Mouse (Mus musculus): ENCODE measurements around the gene Hist1h2bb. TPM values are rescaled to one million over a fixed set of nuclear protein-coding genes. Genes with fewer than 3 reads are reported as not detected.
"Not testable (repeated sequence)": the region's sequence is repeated elsewhere in the genome, so short reads cannot be mapped to it uniquely, and the experiment has no call there.

Gene Hist1h2bb
- polyA plus RNA-seq, 1 experiment: 11.5 TPM

DNA sequence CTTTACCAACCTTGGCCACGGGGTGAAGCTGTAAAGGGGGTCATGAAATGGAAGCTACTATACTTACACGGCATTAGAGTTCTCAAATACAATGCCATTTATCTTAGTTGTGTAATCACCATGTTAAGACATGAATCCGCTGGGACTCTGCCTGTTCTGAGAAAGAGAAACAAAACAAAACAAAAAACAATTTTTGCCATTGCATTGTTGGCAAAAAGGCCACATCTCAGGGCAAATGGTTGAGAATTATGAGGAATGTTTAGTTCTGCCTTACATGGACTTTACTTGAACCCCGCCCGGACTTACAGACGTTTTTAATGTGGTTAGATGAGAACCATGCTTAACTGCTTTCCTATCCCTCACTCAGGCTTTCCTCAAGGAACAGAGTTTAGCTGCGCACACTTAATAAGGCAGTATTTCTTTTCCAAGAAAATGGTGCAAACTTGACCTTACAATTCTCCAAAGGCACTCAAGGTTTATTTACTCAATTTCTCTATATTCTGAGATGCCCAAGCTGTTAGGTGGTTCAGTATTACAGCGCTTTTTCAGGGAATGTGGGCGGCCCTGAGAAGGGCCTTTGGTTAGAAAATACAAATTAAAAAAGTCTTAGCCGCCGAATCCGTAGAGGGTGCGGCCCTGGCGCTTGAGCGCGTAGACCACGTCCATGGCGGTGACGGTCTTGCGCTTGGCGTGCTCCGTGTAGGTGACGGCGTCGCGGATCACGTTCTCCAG lies 13.9 kb downstream of the Hist1h2bb start:
- H3K4me1 ChIP-seq (ENCODE audit: control insufficient read depth, insufficient read depth, low read length): no peaks in the 10 kb centered on the region
- TF ChIP-seq EP300 (IDR thresholded peaks at IDR 0.05; ENCODE audit: insufficient read depth, low read depth, low read length) (no peak), POLR2A (IDR thresholded peaks at IDR 0.05; ENCODE audit: insufficient read depth, low read length) (peak; percentile 43)
- H3K27me3 ChIP-seq (ENCODE audit: control insufficient read depth, insufficient read depth, low read length, poor library complexity, severe bottlenecking): no peaks in the 10 kb centered on the region
- peak overlapping the region; percentile 99 for H3K27ac ChIP-seq (ENCODE audit: insufficient read depth, low read length)
- no peaks in the 10 kb centered on the region for H3K9me3 ChIP-seq (replicated peaks; ENCODE audit: control insufficient read depth, insufficient read depth, low read length, poor library complexity, severe bottlenecking)
- H3K9ac ChIP-seq (ENCODE audit: low read depth, poor library complexity, severe bottlenecking): peak overlapping the region; percentile 99
- H3K4me3 ChIP-seq (ENCODE audit: low read depth, low read length): peak overlapping the region; percentile 66
- H3K36me3 ChIP-seq (ENCODE audit: control insufficient read depth, insufficient read depth, low read length, poor library complexity, severe bottlenecking): no peaks in the 10 kb centered on the region

DNA sequence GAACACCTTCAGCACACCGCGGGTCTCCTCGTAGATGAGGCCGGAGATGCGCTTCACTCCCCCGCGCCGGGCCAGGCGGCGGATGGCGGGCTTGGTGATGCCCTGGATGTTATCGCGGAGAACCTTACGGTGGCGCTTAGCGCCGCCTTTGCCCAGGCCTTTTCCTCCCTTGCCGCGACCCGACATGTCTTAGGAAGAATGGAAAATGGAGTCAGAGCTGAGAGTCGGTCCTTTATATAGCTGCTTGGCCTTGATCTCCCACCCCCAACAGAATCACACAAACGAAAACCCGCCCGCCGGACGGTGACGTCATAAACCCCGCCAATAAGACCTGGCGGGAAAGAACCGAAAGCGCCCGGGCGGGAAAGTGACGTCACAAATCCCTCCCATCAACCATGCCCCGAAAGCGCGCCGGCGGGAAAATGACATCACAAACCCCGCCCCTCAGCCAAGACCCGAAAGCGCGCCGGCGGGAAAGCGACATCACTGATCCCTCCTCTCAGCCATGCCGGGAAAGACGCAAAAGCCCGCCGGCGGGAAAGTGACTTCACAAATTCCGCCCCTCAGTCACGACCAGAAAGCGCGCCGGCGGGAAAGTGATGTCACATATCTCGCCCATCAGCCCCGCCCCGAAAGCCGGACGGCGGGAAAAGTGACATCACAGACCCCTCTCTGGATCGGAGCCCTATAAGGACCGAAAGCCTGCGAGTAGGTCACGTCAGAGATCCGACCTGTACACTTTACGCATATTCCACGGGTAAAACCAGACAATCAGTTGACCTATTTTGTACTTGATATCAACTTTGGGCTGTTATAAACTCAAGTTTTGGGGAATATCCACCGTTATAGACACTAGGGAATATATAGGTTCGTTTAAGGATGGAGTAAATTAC lies 14.7 kb downstream of the Hist1h2bb start, which contains the start of gene Hist1h4a:
Gene Hist1h4a, minus strand, starts transcription at position 259 of the 893 bp plus-strand sequence.
- H3K4me3 ChIP-seq (ENCODE audit: low read depth, low read length): peak within 1 kb of the TSS; percentile 98
- no peaks in the 10 kb centered on the region for H3K36me3 ChIP-seq (ENCODE audit: control insufficient read depth, insufficient read depth, low read length, poor library complexity, severe bottlenecking)
- H3K9me3 ChIP-seq (replicated peaks; ENCODE audit: control insufficient read depth, insufficient read depth, low read length, poor library complexity, severe bottlenecking): no peaks in the 10 kb centered on the region
- H3K4me1 ChIP-seq (ENCODE audit: control insufficient read depth, insufficient read depth, low read length): no peaks in the 10 kb centered on the region
- TF ChIP-seq EP300 (IDR thresholded peaks at IDR 0.05; ENCODE audit: insufficient read depth, low read depth, low read length): peak; percentile 23; the same call in 1 of the 2 replicates
- peak; percentile 99 for TF ChIP-seq POLR2A (IDR thresholded peaks at IDR 0.05; ENCODE audit: insufficient read depth, low read length)
- TF ChIP-seq CTCF (IDR thresholded peaks at IDR 0.05; ENCODE audit: low read depth, low read length): no peak
- no peaks in the 10 kb centered on the region for H3K27me3 ChIP-seq (ENCODE audit: control insufficient read depth, insufficient read depth, low read length, poor library complexity, severe bottlenecking)
- peak within 1 kb of the TSS; percentile 99 for H3K27ac ChIP-seq (ENCODE audit: insufficient read depth, low read length)
- peak within 1 kb of the TSS; percentile 99 for H3K9ac ChIP-seq (ENCODE audit: low read depth, poor library complexity, severe bottlenecking)

DNA sequence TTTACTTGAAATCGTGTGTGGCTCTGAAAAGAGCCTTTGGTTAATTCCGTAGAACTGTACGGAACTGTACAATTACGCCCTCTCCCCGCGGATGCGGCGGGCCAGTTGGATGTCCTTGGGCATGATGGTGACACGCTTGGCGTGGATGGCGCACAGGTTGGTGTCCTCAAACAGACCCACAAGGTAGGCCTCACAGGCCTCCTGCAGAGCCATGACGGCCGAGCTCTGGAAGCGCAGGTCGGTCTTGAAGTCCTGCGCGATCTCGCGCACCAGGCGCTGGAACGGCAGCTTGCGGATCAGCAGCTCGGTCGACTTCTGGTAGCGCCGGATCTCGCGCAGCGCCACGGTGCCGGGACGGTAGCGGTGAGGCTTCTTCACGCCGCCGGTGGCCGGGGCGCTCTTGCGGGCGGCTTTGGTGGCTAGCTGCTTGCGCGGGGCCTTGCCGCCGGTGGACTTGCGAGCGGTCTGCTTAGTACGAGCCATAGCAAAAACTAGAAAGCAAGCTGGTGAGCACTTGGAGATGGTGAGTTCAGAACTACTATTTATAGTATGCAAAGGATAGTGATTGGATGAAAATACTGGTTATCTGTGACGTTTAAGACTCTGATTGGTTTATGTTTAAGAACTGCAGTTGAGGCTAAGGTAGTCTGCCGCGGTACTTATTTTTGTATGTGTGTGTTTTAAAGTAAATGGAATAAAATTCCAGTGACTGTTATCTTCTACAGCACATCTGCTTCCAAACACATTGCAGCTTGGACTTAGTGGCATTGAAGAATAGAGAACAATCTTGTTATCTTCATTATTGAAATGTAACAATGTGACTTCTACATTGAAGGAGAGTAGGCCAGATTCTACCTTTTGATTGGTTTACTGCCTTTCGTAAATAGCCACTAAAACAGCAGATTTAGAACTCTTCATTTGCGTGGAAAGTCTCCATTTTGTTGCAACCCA lies 15.6 kb downstream of the Hist1h2bb start, which contains the start of gene Hist1h3a:
Gene Hist1h3a, minus strand, starts transcription at position 516 of the 951 bp plus-strand sequence.
- H3K4me1 ChIP-seq (ENCODE audit: control insufficient read depth, insufficient read depth, low read length); H3K9me3 ChIP-seq (replicated peaks; ENCODE audit: control insufficient read depth, insufficient read depth, low read length, poor library complexity, severe bottlenecking); H3K27me3 ChIP-seq (ENCODE audit: control insufficient read depth, insufficient read depth, low read length, poor library complexity, severe bottlenecking); H3K36me3 ChIP-seq (ENCODE audit: control insufficient read depth, insufficient read depth, low read length, poor library complexity, severe bottlenecking): not testable (repeated sequence)
- peak; percentile 96 for TF ChIP-seq POLR2A (IDR thresholded peaks at IDR 0.05; ENCODE audit: insufficient read depth, low read length)
- H3K9ac ChIP-seq (ENCODE audit: low read depth, poor library complexity, severe bottlenecking): peak within 1 kb of the TSS; percentile 93
- peak within 1 kb of the TSS; percentile 99 for H3K27ac ChIP-seq (ENCODE audit: insufficient read depth, low read length)
- H3K4me3 ChIP-seq (ENCODE audit: low read depth, low read length): peak within 1 kb of the TSS; percentile 98

- Histone ChIP-seq H3K4me3 (ENCODE audit: low read depth, low read length) (peak overlapping the region; percentile 59), H3K4me1 (ENCODE audit: control insufficient read depth, insufficient read depth, low read length) (no peaks in the 10 kb centered on the region)
- TF ChIP-seq EP300 (IDR thresholded peaks at IDR 0.05; ENCODE audit: insufficient read depth, low read depth, low read length) (no peak), CTCF (IDR thresholded peaks at IDR 0.05; ENCODE audit: low read depth, low read length) (no peak), POLR2A (IDR thresholded peaks at IDR 0.05; ENCODE audit: insufficient read depth, low read length) (no peak)
These were observed 16.7 kb downstream of the Hist1h2bb start for GRCm38 (mm10) chr13:23763242-23763585.

GRCm38 (mm10) chr13:23763586-23764323 lies 17.2 kb downstream of the Hist1h2bb start, which contains the start of gene Hist1h1a:
Hist1h1a (plus strand) TSS chr13:23763666.
- peak within 1 kb of the TSS; percentile 90 for H3K27ac ChIP-seq (ENCODE audit: insufficient read depth, low read length)
- peak; percentile 99 for TF ChIP-seq POLR2A (IDR thresholded peaks at IDR 0.05; ENCODE audit: insufficient read depth, low read length)
- TF ChIP-seq CTCF (IDR thresholded peaks at IDR 0.05; ENCODE audit: low read depth, low read length): no peak
- TF ChIP-seq EP300 (IDR thresholded peaks at IDR 0.05; ENCODE audit: insufficient read depth, low read depth, low read length): no peak
- H3K9ac ChIP-seq (ENCODE audit: low read depth, poor library complexity, severe bottlenecking): peak within 1 kb of the TSS; percentile 97
- H3K27me3 ChIP-seq (ENCODE audit: control insufficient read depth, insufficient read depth, low read length, poor library complexity, severe bottlenecking): no peaks in the 10 kb centered on the region
- peak within 1 kb of the TSS; percentile 84 for H3K4me3 ChIP-seq (ENCODE audit: low read depth, low read length)
- no peaks in the 10 kb centered on the region for H3K9me3 ChIP-seq (replicated peaks; ENCODE audit: control insufficient read depth, insufficient read depth, low read length, poor library complexity, severe bottlenecking)
- no peaks in the 10 kb centered on the region for H3K4me1 ChIP-seq (ENCODE audit: control insufficient read depth, insufficient read depth, low read length)
- no peaks in the 10 kb centered on the region for H3K36me3 ChIP-seq (ENCODE audit: control insufficient read depth, insufficient read depth, low read length, poor library complexity, severe bottlenecking)

More at GRCm38 (mm10) chr13:23763242-23763585, 16.7 kb downstream of the Hist1h2bb start:
- Histone ChIP-seq H3K27ac (ENCODE audit: insufficient read depth, low read length) (peak overlapping the region; percentile 90), H3K27me3 (ENCODE audit: control insufficient read depth, insufficient read depth, low read length, poor library complexity, severe bottlenecking) (no peaks in the 10 kb centered on the region), H3K9ac (ENCODE audit: low read depth, poor library complexity, severe bottlenecking) (peak overlapping the region; percentile 87), H3K36me3 (ENCODE audit: control insufficient read depth, insufficient read depth, low read length, poor library complexity, severe bottlenecking) (no peaks in the 10 kb centered on the region), H3K9me3 (replicated peaks; ENCODE audit: control insufficient read depth, insufficient read depth, low read length, poor library complexity, severe bottlenecking) (no peaks in the 10 kb centered on the region)

All from ES-Bruce4 (cell line).